Mouse (Mus musculus): Measurements from ENCODE around the gene Prr12. TPM values are rescaled to one million over a fixed set of nuclear protein-coding genes. Genes with fewer than 3 reads are reported as not detected.
A peak's percentile ranks its signal among the peaks of the same experiment; 100 is the strongest.

Prr12 gene
- total and polyA plus RNA-seq, 2 experiments from 2014 or later: 9.2 to 14.0 TPM

DNA sequence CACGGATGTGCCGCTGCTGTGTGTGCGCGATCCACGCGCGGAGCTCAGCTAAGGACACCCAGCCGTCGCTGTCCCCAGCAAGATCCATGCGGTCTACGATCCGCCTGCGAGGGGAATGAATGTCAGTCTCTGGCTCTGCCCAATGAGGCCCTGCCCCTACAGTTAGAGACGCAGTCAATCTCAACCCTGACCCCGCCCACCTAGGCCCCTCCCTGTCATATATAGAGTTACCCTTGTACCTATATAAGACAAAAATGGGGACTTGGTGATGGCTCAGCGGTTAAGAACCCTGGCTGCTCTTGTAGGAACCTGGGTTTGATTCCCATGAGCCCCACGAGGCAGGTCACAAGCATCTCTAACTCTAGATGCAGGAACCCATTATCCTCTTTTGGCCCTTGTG lies 35.9 kb upstream of the Prr12 start:
- no peak for DNase-seq (ENCODE audit: low spot score)
- no peaks in the 10 kb centered on the region for H3K36me3 ChIP-seq (ENCODE audit: insufficient read depth, low read length)
- H3K27me3 ChIP-seq (ENCODE audit: insufficient read depth, low read length): no peaks in the 10 kb centered on the region
- no peak for TF ChIP-seq CTCF (IDR thresholded peaks at IDR 0.05; ENCODE audit: low read depth)
- H3K4me1 ChIP-seq (ENCODE audit: insufficient read depth, low read length): no peaks in the 10 kb centered on the region
- ATAC-seq: no peak
- no peak overlapping the region for H3K4me2 ChIP-seq (ENCODE audit: low read depth, low read length)
- WGBS: 95% methylated on average over 17 of the region's 17 CpGs
- H3K9ac ChIP-seq (replicated peaks; ENCODE audit: low read length): no peak overlapping the region
- no peak overlapping the region for H3K4me3 ChIP-seq (ENCODE audit: low read length)
- no peaks in the 10 kb centered on the region for H3K9me3 ChIP-seq (ENCODE audit: low read length)
- H3K27ac ChIP-seq: no peak overlapping the region

DNA sequence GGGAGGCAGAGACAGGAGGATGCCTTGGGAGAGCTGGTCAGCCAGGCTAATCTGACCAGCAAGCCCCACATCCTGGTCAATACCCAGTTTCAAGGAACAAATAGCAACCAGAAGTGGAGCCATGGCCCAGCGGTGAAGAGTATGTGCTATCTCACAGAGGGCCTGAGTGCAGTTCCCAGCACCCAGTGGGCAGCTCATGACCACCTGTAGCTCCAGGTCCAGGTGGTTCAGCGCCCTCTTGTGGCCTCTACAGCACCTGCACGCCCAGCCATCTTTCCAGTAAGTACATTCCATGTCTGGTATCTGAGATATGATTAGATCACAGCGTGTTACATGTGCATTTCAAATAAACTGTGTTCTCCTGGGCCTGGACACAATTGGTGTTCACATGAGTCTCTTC lies 33.4 kb upstream of the Prr12 start:
- WGBS: 80% methylated on average over 4 of the region's 4 CpGs
- no peaks in the 10 kb centered on the region for H3K27me3 ChIP-seq (ENCODE audit: insufficient read depth, low read length)

DNA sequence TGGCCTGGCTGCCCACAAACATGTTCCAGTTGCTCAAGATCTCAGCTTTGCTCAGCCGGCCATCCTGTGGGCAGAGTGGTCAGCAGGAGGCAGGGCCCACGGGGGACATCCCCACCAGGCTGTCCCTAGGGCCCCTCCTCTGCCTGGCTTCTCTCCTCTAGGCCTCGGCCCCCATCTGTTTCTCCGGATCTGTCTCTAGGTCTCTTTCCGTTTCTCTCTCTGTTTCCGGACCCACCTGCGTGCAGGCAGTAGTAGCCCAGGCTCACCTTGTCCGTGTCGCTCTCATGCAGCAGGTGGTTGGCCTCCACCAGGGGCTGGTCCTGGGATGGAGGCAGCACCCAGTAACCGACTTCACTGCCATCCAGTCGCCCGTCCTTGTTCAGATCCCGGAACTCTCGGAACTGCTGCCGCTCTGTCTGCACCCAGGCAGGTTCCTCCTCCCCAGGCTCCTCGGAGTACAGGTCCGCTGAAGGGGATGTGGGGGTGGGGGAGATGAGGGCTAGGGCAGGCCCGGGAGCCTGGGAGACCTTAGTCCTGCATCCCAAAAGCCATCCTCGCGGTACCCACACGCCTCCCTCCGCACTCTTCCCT lies 30.7 kb upstream of the Prr12 start:
- Histone ChIP-seq H3K4me1 (ENCODE audit: insufficient read depth, low read length) (no peaks in the 10 kb centered on the region), H3K9me3 (ENCODE audit: low read length) (no peaks in the 10 kb centered on the region), H3K4me3 (ENCODE audit: low read length) (no peak overlapping the region), H3K4me2 (ENCODE audit: low read depth, low read length) (no peak overlapping the region), H3K9ac (replicated peaks; ENCODE audit: low read length) (no peak overlapping the region), H3K36me3 (ENCODE audit: insufficient read depth, low read length) (no peaks in the 10 kb centered on the region), H3K27me3 (ENCODE audit: insufficient read depth, low read length) (no peaks in the 10 kb centered on the region), H3K27ac (peak overlapping the region; percentile 62; the same call in 1 of the 2 replicates)
- ATAC-seq (no peak), DNase-seq (ENCODE audit: low spot score) (no peak)
- TF ChIP-seq CTCF (IDR thresholded peaks at IDR 0.05; ENCODE audit: low read depth): no peak
- 83% methylated on average over 22 of the region's 22 CpGs for WGBS

More for the DNA sequence above, 33.4 kb upstream of the Prr12 start:
- H3K4me3 ChIP-seq (ENCODE audit: low read length): no peak overlapping the region
- H3K9ac ChIP-seq (replicated peaks; ENCODE audit: low read length): no peak overlapping the region
- peak; percentile 24; the same call in 1 of the 2 replicates for TF ChIP-seq CTCF (IDR thresholded peaks at IDR 0.05; ENCODE audit: low read depth)
- H3K4me2 ChIP-seq (ENCODE audit: low read depth, low read length): no peak overlapping the region
- H3K36me3 ChIP-seq (ENCODE audit: insufficient read depth, low read length): no peaks in the 10 kb centered on the region
- H3K27ac ChIP-seq: no peak overlapping the region
- no peaks in the 10 kb centered on the region for H3K9me3 ChIP-seq (ENCODE audit: low read length)
- DNase-seq (ENCODE audit: low spot score): no peak
- no peaks in the 10 kb centered on the region for H3K4me1 ChIP-seq (ENCODE audit: insufficient read depth, low read length)
- no peak for ATAC-seq

DNA sequence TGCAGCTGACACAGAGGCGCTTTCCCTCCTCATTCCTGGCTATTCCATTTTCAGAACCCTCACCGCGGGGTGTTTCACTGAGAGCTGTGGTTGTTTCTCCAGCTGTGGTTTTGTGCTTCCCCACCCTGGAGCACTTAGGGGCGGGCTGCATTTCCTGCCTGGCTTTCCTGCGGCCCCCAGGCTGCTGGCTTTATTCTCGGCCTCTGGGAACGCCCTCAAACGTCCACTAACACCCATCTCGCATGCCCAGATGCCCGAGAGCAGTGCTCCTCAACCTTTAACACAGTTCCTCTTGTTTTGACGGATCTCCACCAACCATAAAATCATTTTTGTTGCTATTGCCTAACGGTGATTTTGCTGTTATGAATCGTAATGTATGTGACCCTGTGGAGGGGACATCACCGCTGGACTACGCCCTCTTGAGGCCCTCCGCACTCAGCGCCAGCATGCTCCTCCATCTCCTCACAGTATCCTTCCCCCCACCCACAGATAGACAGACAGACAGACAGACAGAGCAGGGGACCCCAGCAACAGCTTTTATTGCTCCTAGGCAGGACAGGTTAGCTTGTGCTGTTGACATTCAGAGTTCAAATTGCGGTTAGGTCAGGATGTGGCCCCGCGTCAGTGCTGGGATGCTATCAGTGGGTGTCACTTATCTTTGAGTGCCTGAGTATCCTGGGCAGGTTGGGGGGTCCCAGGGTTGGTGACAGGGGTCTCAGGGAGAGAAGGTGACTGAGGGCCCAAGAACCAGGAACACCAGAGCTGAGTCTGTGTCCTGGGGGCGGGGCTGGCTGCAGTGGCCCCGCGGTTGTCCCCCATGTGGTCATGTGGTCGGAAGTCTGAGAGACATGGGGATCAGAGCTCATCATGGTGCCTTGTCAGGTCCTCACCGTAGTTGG lies 30.0 kb upstream of the Prr12 start:
- Histone ChIP-seq H3K4me2 (ENCODE audit: low read depth, low read length) (no peak overlapping the region), H3K4me3 (ENCODE audit: low read length) (no peak overlapping the region), H3K9me3 (ENCODE audit: low read length) (no peaks in the 10 kb centered on the region), H3K4me1 (ENCODE audit: insufficient read depth, low read length) (no peaks in the 10 kb centered on the region), H3K27ac (peak overlapping the region; percentile 62; the same call in 1 of the 2 replicates), H3K9ac (replicated peaks; ENCODE audit: low read length) (no peak overlapping the region), H3K27me3 (ENCODE audit: insufficient read depth, low read length) (no peaks in the 10 kb centered on the region), H3K36me3 (ENCODE audit: insufficient read depth, low read length) (peaks cover 3% of the 10 kb centered on the region; the same call in 1 of the 2 replicates)
- ATAC-seq: no peak
- 72% methylated on average over 25 of the region's 25 CpGs for WGBS
- peak; percentile 10; the same call in 1 of the 2 replicates for TF ChIP-seq CTCF (IDR thresholded peaks at IDR 0.05; ENCODE audit: low read depth)
- peak; percentile 18 for DNase-seq (ENCODE audit: low spot score)

DNA sequence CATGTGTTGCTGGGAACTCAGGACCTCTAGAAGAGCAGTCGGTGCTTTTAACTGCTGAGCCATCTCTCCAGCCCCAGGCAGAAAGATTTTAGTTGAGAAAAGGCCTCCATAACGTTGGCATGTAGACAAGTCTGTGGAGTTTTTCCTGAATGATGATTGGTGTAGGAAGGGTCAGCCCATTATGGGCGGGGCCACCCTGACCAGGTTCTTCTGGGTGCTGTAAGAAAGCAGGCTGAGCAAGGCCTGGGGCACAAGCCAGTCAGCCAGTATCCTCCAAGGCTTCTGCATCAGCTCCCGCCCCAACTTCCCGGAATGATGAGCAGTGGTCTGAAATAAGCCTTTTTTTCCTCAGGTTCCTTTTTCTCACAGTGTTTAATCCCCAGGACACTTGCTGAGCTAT lies 28.3 kb upstream of the Prr12 start:
- Histone ChIP-seq H3K9me3 (ENCODE audit: low read length) (no peaks in the 10 kb centered on the region), H3K27ac (no peak overlapping the region), H3K36me3 (ENCODE audit: insufficient read depth, low read length) (peaks cover 12% of the 10 kb centered on the region), H3K27me3 (ENCODE audit: insufficient read depth, low read length) (no peaks in the 10 kb centered on the region), H3K4me3 (ENCODE audit: low read length) (no peak overlapping the region), H3K4me2 (ENCODE audit: low read depth, low read length) (no peak overlapping the region), H3K4me1 (ENCODE audit: insufficient read depth, low read length) (no peaks in the 10 kb centered on the region), H3K9ac (replicated peaks; ENCODE audit: low read length) (no peak overlapping the region)
- ATAC-seq: no peak
- TF ChIP-seq CTCF (IDR thresholded peaks at IDR 0.05; ENCODE audit: low read depth): no peak
- no peak for DNase-seq (ENCODE audit: low spot score)
- 50% methylated on average over 5 of the region's 5 CpGs for WGBS

DNA sequence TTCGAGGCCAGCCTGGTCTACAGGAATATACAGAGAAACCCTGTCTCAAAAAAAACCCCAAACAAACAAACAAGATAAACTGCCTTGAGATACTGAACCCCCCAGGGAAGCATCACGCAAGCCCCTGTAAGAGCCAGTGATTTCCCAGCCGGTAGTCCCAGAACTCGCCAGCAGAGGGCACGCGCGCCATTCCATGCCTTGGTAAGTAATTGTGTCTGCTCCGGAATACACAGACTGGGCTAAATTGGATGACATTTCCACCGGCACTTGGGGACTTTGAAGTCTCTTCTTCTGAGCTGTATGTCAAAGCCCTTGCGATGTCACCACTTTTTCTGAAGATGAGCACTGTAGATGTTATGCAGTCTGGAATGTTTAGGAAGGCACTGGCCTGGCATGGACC lies 27.2 kb upstream of the Prr12 start:
- peaks cover 16% of the 10 kb centered on the region for H3K36me3 ChIP-seq (ENCODE audit: insufficient read depth, low read length)
- peak; percentile 66 for ATAC-seq
- DNase-seq (ENCODE audit: low spot score): peak; percentile 95
- H3K4me3 ChIP-seq (ENCODE audit: low read length): no peak overlapping the region
- H3K4me2 ChIP-seq (ENCODE audit: low read depth, low read length): no peak overlapping the region
- TF ChIP-seq CTCF (IDR thresholded peaks at IDR 0.05; ENCODE audit: low read depth): peak; percentile 96
- 2% methylated on average over 10 of the region's 10 CpGs for WGBS
- no peaks in the 10 kb centered on the region for H3K9me3 ChIP-seq (ENCODE audit: low read length)
- no peak overlapping the region for H3K9ac ChIP-seq (replicated peaks; ENCODE audit: low read length)
- H3K27ac ChIP-seq: no peak overlapping the region
- H3K4me1 ChIP-seq (ENCODE audit: insufficient read depth, low read length): no peaks in the 10 kb centered on the region
- no peaks in the 10 kb centered on the region for H3K27me3 ChIP-seq (ENCODE audit: insufficient read depth, low read length)

Measured in hindbrain, postnatal 0 days (tissue).